In the genomic region with DNA sequence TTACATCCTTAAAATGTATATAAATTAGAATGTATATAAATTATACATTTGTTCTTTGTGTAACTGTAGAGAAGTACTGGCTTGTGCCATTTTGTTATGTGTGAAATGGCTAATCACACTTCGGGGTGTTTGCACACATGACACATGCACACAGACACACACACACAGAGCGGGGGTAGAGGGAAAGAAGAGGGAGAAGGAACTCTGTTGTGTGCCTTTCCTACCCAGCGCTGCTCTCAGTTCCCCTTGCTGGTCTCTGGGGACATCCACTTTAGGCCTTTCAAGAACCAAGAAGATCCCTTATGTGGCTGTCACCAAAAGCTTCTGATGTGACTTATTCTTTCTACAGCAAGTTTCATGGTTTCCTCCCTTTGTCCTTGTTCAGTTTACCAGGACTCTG, we compare ENCODE assay signal across 1 mouse cellular context.
TF ChIP-seq lines count a peak whose summit lies in the region.

No protein-coding gene starts in this region.

TF ChIP-seq in CH12.LX, 34 proteins besides CTCF, POLR2A, EP300 and RAD21 (continued from another document):
- peak; percentile 84 for TF ChIP-seq ETS1 (conservative IDR thresholded peaks at IDR 0.05; ENCODE audit: low read depth, low read length)
- peak; percentile 88 for TF ChIP-seq BHLHE40 (IDR thresholded peaks at IDR 0.05; ENCODE audit: low read depth, low read length)
- TF ChIP-seq MEF2A (IDR thresholded peaks at IDR 0.05; ENCODE audit: borderline replicate concordance, low read depth, low read length) = peak; percentile 95
- peak; percentile 100 for TF ChIP-seq IRF4 (IDR thresholded peaks at IDR 0.05; ENCODE audit: low read depth, low read length)
- peak; percentile 73 for TF ChIP-seq SIN3A (IDR thresholded peaks at IDR 0.05; ENCODE audit: low read length)
- no peak for TF ChIP-seq ZC3H11A (IDR thresholded peaks at IDR 0.05; ENCODE audit: low read depth, low read length)
- TF ChIP-seq ZKSCAN1 (IDR thresholded peaks at IDR 0.05; ENCODE audit: borderline replicate concordance, low read depth, low read length) = no peak
- no peak for TF ChIP-seq NELFE (IDR thresholded peaks at IDR 0.05; ENCODE audit: low read depth, low read length)
- TF ChIP-seq JUN (IDR thresholded peaks at IDR 0.05; ENCODE audit: insufficient read depth, low read depth, low read length) = peak; percentile 57; the same call in 1 of the 2 replicates
- peak; percentile 22; the same call in 1 of the 2 replicates for TF ChIP-seq SMC3 (IDR thresholded peaks at IDR 0.05; ENCODE audit: low read depth, low read length)
- peak; percentile 96 for TF ChIP-seq RCOR1 (conservative IDR thresholded peaks at IDR 0.05; ENCODE audit: low read depth, low read length)
- peak; percentile 86 for TF ChIP-seq KAT2A (IDR thresholded peaks at IDR 0.05; ENCODE audit: insufficient replicate concordance, low read length)
- TF ChIP-seq NRF1 (IDR thresholded peaks at IDR 0.05; ENCODE audit: low read depth, low read length) = no peak
- no peak for TF ChIP-seq E2F4 (IDR thresholded peaks at IDR 0.05; ENCODE audit: insufficient replicate concordance, low read depth, low read length)
- TF ChIP-seq ELF1 (IDR thresholded peaks at IDR 0.05; ENCODE audit: low read depth, low read length) = peak; percentile 47
- TF ChIP-seq CHD2 (IDR thresholded peaks at IDR 0.05; ENCODE audit: low read length) = peak; percentile 78
- no peak for TF ChIP-seq ZNF384 (IDR thresholded peaks at IDR 0.05; ENCODE audit: low read depth, low read length)
- no peak for TF ChIP-seq USF2 (conservative IDR thresholded peaks at IDR 0.05; ENCODE audit: low read depth, low read length)
- TF ChIP-seq TCF12 (IDR thresholded peaks at IDR 0.05; ENCODE audit: low read depth, low read length) = peak; percentile 78
- peak; percentile 85 for TF ChIP-seq MAX (IDR thresholded peaks at IDR 0.05; ENCODE audit: low read length)
